Mouse (Mus musculus) lung, embryonic 16.5 days (tissue): ENCODE measurements at regions not wholly inside any gene's neighbourhood (a gene's known extent, or its start where the extent isn't known, plus 50 kb on each side); places are given as distances from the start of the nearest gene placed in this dataset.

Experiments used
- ATAC-seq: fragments of 200-750 bp; cut with Nextera tagmentation; 2 replicates; pipeline ENCODE4 v1.8.0; 2017; ENCODE audit warnings: low read depth, mild to moderate bottlenecking, moderate library complexity
- H3K27ac ChIP-seq: fragments of 300-500 bp; sonication (generic); 2 replicates; pipeline ENCODE4 v1.5.1; 2014; ENCODE audit warnings: mild to moderate bottlenecking, control low read depth, low read length
- H3K27me3 ChIP-seq: fragments of 300-500 bp; sonication (generic); 2 replicates; pipeline ENCODE4 v1.6.1; 2014; ENCODE audit warnings: low read depth, low read length, mixed read lengths; ENCODE audit not compliant: control insufficient read depth, insufficient read depth
- H3K36me3 ChIP-seq: fragments of 300-500 bp; sonication (generic); 2 replicates; pipeline ENCODE4 v1.6.1; 2014; ENCODE audit warnings: low read length; ENCODE audit not compliant: control insufficient read depth, insufficient read depth
- H3K4me1 ChIP-seq: fragments of 300-500 bp; sonication (generic); replicated peaks from 2 replicates; pipeline ENCODE4 v1.6.1; 2014; ENCODE audit warnings: low read length, mixed read lengths; ENCODE audit not compliant: control insufficient read depth, insufficient read depth
- H3K4me2 ChIP-seq: fragments of 300-500 bp; sonication (generic); 2 replicates; pipeline ENCODE4 v1.6.1; 2014; ENCODE audit warnings: low read depth, low read length, control low read depth
- H3K4me3 ChIP-seq: fragments of 300-500 bp; sonication (generic); 2 replicates; pipeline ENCODE4 v1.5.1; 2014; ENCODE audit warnings: mild to moderate bottlenecking, low read length, control low read depth
- H3K9ac ChIP-seq: fragments of 300-500 bp; sonication (generic); 2 replicates; pipeline ENCODE4 v1.6.1; 2014; ENCODE audit warnings: low read length, control low read depth
- H3K9me3 ChIP-seq: fragments of 300-500 bp; sonication (generic); 2 replicates; pipeline ENCODE4 v1.6.1; 2016; ENCODE audit warnings: low read length; ENCODE audit not compliant: control insufficient read depth
- WGBS: fragments of 180-500 bp; shearing (Covaris S2); extraction: QIAGEN DNeasy Blood & Tissue Kit; methylation state at CpG from one replicate; pipeline ENCODE4 v1.1.7; 2014; 5-methylcytosine and 5-hydroxymethylcytosine counted together

DNA sequence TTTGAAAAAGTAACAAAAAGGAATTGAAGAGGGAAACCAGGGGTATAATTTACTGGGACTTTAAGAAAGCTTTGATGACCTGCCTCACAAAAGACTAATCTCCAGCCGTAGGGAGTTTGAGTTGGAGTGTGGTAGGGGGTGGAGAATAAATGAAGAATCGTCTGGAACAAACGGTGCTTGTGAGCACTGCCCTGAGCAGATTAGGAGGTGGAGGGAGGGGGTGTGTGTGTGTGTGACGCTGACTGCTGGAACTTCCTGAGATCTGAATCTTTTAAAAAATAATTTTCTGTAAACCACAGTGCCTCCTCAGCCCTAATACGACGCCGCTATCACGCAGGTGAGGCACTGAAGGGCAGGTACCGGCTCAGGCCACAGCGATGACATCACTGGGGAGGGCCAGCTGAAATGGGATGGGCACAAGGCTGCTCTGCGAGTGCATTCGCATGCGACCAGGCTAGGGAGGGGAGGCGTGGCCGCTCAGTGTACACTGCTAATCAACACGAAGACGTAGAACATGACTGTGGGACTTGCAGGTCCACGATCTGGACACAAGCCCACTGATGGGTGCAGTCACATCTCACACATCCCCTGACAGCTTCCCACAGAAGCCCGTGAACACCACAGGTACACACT lies 395.4 kb downstream of the Zfp536 start:
- 29% methylated on average over 19 of the region's 19 CpGs for WGBS
- Histone ChIP-seq H3K4me2 (peak overlapping the region; percentile 41), H3K9me3 (no peaks in the 10 kb centered on the region), H3K27me3 (no peaks in the 10 kb centered on the region), H3K9ac (0 out of 2 replicates have a peak overlapping the region, but pooled peaks have one; percentile 20), H3K27ac (no peak overlapping the region), H3K36me3 (no peaks in the 10 kb centered on the region), H3K4me3 (0 out of 2 replicates have a peak overlapping the region, but pooled peaks have one; percentile 12), H3K4me1 (no peaks in the 10 kb centered on the region; the same call in 1 of the 2 replicates)
- ATAC-seq, result peak; percentile 62

DNA sequence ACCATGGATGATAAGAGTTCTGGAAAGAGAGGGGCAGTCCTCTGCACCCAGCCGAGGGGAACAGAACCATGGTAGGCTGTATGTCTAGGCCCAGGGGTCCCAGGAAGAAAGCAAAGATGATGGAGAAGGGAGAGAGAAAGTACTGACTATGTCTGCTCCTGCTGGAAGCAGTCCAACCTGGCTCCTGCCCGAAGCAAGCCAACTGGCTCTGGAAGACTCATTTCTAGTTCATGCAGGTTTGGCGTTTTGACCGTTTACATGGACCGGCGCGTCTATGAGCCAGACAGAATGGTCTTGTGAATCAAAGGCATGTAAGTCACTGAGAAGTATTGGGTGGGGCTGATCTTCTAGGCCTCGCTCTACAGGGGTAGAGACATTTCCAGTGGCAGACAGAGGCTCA lies 385.6 kb downstream of the Zfp536 start:
- no peak overlapping the region for H3K27ac ChIP-seq
- no peak overlapping the region for H3K4me3 ChIP-seq
- no peaks in the 10 kb centered on the region for H3K4me1 ChIP-seq
- WGBS, result 82% methylated on average over 8 of the region's 8 CpGs
- H3K36me3 ChIP-seq, result no peaks in the 10 kb centered on the region
- H3K4me2 ChIP-seq, result no peak overlapping the region
- no peaks in the 10 kb centered on the region for H3K27me3 ChIP-seq
- ATAC-seq, result no peak
- no peak overlapping the region for H3K9ac ChIP-seq
- no peaks in the 10 kb centered on the region for H3K9me3 ChIP-seq

DNA sequence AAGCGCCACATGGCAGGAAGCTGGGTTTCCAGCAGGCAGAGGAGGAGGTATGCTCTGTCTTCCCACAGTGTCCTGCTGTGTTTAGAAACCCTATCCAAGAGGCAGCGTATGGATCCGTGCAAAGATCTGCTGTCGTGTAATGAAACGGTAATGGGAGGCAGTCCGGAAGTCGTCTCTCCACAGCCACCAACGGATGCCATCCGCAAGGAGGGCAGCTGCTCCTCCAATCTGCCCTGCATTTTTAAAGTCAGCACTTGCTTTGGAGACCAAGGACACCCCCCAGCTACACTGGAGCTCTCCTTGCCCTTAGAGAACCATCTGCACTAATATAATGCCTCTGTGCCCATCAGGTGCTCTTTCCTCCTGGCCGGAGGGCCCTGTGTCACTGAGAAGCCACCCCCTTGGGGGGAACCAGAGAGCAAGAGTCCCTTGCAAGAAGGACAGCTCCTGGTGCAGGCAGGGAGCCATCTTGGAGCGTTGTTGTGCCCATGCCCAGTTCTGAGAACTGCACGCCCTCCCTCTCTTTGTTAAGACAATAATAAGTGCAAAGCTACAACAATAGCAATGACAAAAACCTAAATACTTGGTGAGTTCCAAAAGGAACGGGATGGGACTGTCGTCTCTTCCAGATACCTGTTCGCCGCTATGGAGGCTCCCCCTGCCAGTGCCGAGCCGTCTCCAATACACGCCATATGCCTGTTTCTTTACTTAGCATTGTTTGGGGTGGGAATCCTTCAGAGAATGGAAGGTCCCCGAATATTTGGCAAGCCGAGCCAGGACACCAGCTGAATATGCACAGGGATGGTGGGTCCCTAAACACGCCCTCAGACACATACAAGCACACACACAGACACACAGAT lies 384.4 kb downstream of the Zfp536 start:
- Histone ChIP-seq H3K27me3 (no peaks in the 10 kb centered on the region), H3K4me1 (no peaks in the 10 kb centered on the region), H3K4me3 (no peak overlapping the region), H3K9ac (no peak overlapping the region), H3K9me3 (no peaks in the 10 kb centered on the region), H3K36me3 (no peaks in the 10 kb centered on the region), H3K27ac (no peak overlapping the region), H3K4me2 (no peak overlapping the region)
- 80% methylated on average over 22 of the region's 22 CpGs for WGBS
- no peak for ATAC-seq

DNA sequence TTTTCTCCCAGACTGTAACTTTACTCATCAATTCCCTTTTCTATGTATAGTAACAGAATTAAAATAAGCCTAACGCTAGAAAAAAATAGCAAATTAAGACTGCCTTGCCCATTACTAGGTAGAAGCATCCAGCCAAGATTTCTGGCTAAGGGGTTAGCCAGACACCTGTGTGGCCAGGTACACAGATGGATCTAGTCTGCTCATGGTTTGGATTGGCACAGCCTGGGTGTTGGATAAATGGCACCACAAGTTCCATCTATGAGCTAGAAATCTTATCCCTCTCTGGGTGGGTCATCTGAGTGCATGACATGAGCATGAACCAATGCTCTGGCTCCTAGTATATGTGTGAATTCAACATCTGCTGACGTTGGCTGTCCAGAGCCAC lies 383.7 kb downstream of the Zfp536 start:
- WGBS, result 70% methylated on average over 2 of the region's 2 CpGs
- Histone ChIP-seq H3K4me2 (no peak overlapping the region), H3K4me1 (no peaks in the 10 kb centered on the region), H3K9ac (no peak overlapping the region), H3K27ac (no peak overlapping the region), H3K27me3 (no peaks in the 10 kb centered on the region), H3K9me3 (no peaks in the 10 kb centered on the region), H3K4me3 (no peak overlapping the region), H3K36me3 (no peaks in the 10 kb centered on the region)
- no peak for ATAC-seq

DNA sequence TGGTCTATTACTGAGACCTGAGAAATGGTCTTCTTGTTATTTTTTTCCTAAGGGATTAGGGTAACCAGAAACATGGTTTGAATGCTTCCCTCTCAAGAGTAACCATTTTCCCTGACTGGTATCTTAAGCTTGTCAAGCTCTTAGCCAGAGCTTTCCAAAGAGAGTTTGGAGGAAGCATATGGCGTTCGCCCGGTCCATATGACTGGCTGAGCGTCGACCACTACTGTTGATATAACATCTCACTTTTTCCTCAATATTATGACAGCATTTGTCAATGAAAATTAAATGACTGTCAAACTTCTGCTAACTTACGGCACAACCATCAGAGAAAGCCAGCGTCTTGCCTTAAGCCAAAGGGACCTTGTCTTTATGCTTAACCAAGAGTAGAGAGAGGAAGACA lies 383.2 kb downstream of the Zfp536 start:
- ATAC-seq, result no peak
- no peaks in the 10 kb centered on the region for H3K27me3 ChIP-seq
- 87% methylated on average over 7 of the region's 7 CpGs for WGBS
- no peak overlapping the region for H3K27ac ChIP-seq
- H3K36me3 ChIP-seq, result no peaks in the 10 kb centered on the region
- H3K4me3 ChIP-seq, result no peak overlapping the region
- H3K4me2 ChIP-seq, result no peak overlapping the region
- no peaks in the 10 kb centered on the region for H3K4me1 ChIP-seq
- H3K9ac ChIP-seq, result no peak overlapping the region
- no peaks in the 10 kb centered on the region for H3K9me3 ChIP-seq

DNA sequence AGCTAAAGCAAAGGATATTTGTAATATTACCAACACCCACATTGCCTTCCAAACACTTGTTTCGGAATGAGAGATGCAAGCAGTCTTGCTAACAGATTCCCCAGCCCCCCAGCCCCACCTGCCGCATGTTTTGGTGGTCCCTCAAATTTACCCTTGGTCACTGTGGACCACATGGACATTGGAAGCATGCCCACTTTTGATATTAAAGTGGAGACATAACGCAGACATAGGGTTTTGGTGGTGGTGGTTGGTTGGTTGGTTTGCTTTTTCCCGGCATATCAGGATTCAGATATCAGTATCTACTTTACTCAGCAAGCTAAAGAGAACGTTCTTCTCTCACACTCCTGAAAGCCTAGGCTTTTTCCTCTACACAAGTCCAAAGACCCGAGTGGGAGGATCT lies 381.3 kb downstream of the Zfp536 start:
- ATAC-seq, result no peak
- H3K4me3 ChIP-seq, result no peak overlapping the region
- H3K27ac ChIP-seq, result no peak overlapping the region
- no peaks in the 10 kb centered on the region for H3K9me3 ChIP-seq
- no peak overlapping the region for H3K4me2 ChIP-seq
- no peaks in the 10 kb centered on the region for H3K4me1 ChIP-seq
- H3K36me3 ChIP-seq, result no peaks in the 10 kb centered on the region
- WGBS, result 77% methylated on average over 6 of the region's 6 CpGs
- H3K9ac ChIP-seq, result no peak overlapping the region
- no peaks in the 10 kb centered on the region for H3K27me3 ChIP-seq

DNA sequence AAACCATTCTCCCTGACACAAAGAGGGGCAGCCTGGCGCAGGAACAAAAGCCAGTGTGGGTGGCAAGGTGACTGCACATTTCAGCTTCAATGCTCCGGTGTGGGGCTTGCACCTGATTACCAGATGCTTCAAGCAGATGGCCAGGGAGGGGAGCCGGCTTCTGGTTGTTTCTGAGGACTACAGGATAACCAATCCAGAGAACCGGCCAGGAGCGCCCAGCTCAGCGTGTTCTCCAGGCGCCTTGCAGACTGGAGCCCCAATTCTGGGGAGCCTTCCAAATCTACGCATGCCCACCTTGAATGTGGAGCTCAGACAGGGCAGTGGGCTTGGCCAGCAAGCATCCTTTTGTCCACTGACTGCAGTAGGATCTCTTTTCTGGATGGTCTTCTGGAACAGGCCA lies 380.8 kb downstream of the Zfp536 start:
- Histone ChIP-seq H3K9me3 (no peaks in the 10 kb centered on the region), H3K4me1 (no peaks in the 10 kb centered on the region), H3K36me3 (no peaks in the 10 kb centered on the region), H3K27ac (no peak overlapping the region), H3K9ac (no peak overlapping the region), H3K4me3 (no peak overlapping the region), H3K4me2 (no peak overlapping the region), H3K27me3 (no peaks in the 10 kb centered on the region)
- WGBS, result 93% methylated on average over 8 of the region's 8 CpGs
- no peak for ATAC-seq

DNA sequence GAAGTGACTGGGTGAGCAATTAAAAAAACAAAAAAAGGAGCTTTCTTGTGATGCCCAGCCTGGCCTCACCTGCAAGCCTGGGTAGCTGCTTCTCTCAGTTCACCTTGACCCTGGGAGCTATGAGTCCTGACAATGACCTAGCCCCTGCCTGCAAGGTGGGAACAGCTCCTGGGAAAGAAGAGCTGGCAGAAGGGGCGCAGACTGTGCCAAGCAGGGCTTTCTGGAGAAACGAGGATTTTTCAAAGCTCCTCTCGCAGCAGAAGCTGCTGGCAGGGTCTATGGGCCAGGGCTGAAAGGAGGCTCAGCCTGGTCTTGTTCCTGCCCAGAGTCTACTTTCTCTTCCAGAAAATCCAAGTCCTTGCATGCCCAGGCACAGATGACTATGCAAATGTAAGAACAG lies 380.4 kb downstream of the Zfp536 start:
- 70% methylated on average over 3 of the region's 3 CpGs for WGBS
- H3K27me3 ChIP-seq, result no peaks in the 10 kb centered on the region
- no peaks in the 10 kb centered on the region for H3K4me1 ChIP-seq
- no peaks in the 10 kb centered on the region for H3K36me3 ChIP-seq
- H3K9ac ChIP-seq, result no peak overlapping the region
- no peak for ATAC-seq
- no peak overlapping the region for H3K27ac ChIP-seq
- H3K4me2 ChIP-seq, result no peak overlapping the region
- H3K9me3 ChIP-seq, result no peaks in the 10 kb centered on the region
- H3K4me3 ChIP-seq, result no peak overlapping the region

DNA sequence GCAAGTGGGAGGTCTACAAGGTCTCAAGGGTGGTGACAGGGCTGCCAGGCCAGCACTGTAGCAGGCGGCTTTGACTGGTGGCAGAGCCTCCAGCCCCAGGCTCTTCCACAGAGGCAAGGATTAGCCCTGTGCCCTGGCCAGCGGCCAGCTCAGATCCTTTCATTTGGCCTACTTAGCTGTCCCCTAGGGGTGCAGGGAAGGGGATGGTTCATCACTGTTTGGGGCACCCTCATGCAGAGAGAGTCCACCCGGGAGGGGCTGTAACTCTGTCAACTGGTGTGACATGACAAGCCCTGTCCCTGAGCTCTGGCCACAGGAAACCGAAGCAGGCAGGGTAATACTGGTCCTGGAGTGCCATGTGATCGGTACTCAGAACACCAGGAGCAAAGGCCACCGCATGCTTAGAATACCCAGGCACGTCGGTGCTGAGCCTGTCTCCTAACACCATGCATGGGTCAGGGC lies 378.4 kb downstream of the Zfp536 start:
- Histone ChIP-seq H3K9me3 (no peaks in the 10 kb centered on the region), H3K27ac (no peak overlapping the region), H3K36me3 (no peaks in the 10 kb centered on the region), H3K4me2 (no peak overlapping the region), H3K27me3 (no peaks in the 10 kb centered on the region), H3K4me1 (no peaks in the 10 kb centered on the region), H3K4me3 (no peak overlapping the region), H3K9ac (no peak overlapping the region)
- ATAC-seq, result peak; percentile 56; the same call in 1 of the 2 replicates
- 41% methylated on average over 8 of the region's 8 CpGs for WGBS
